Mouse (Mus musculus): ENCODE results near the gene Lypd6b. TPM values are rescaled to one million over a fixed set of nuclear protein-coding genes. Genes with fewer than 3 reads are reported as not detected.

Gene Lypd6b
- polyA plus RNA-seq, 1 experiment from 2014 or later = 2.6 TPM

- no peaks in the 10 kb centered on the region for H3K4me1 ChIP-seq
- H3K4me2 ChIP-seq (replicated peaks) = no peak overlapping the region
- ATAC-seq (ENCODE audit: low FRiP score) = no peak
- no peak overlapping the region for H3K9ac ChIP-seq
- H3K9me3 ChIP-seq (replicated peaks) = no peaks in the 10 kb centered on the region
- no peak overlapping the region for H3K27ac ChIP-seq
- no peaks in the 10 kb centered on the region for H3K36me3 ChIP-seq
- H3K27me3 ChIP-seq = no peaks in the 10 kb centered on the region
- 38% methylated on average over 10 of the region's 12 CpGs for WGBS
- H3K4me3 ChIP-seq = no peak overlapping the region
These were observed 73.6 kb downstream of the Lypd6b start for GRCm38 (mm10) chr2:49860969-49861592.

GRCm38 (mm10) chr2:49861658-49862057 is 74.2 kb downstream of the Lypd6b start:
- no peak for ATAC-seq (ENCODE audit: low FRiP score)
- H3K9ac ChIP-seq = no peak overlapping the region

GRCm38 (mm10) chr2:49868116-49868858 is 80.8 kb downstream of the Lypd6b start:
- Histone ChIP-seq H3K9me3 (replicated peaks) (no peaks in the 10 kb centered on the region), H3K4me2 (replicated peaks) (no peak overlapping the region), H3K4me3 (no peak overlapping the region), H3K36me3 (no peaks in the 10 kb centered on the region), H3K4me1 (no peaks in the 10 kb centered on the region), H3K27ac (no peak overlapping the region), H3K9ac (no peak overlapping the region), H3K27me3 (no peaks in the 10 kb centered on the region)
- WGBS = 91% methylated on average over 9 of the region's 9 CpGs
- ATAC-seq (ENCODE audit: low FRiP score) = no peak

More at GRCm38 (mm10) chr2:49861658-49862057, 74.2 kb downstream of the Lypd6b start:
- Histone ChIP-seq H3K9me3 (replicated peaks) (no peaks in the 10 kb centered on the region), H3K27me3 (no peaks in the 10 kb centered on the region), H3K4me1 (no peaks in the 10 kb centered on the region), H3K27ac (no peak overlapping the region), H3K4me3 (no peak overlapping the region), H3K36me3 (no peaks in the 10 kb centered on the region), H3K4me2 (replicated peaks) (no peak overlapping the region)
- WGBS = 73% methylated on average over 8 of the region's 8 CpGs

GRCm38 (mm10) chr2:49869044-49869443 is 81.6 kb downstream of the Lypd6b start:
- Histone ChIP-seq H3K4me2 (replicated peaks) (no peak overlapping the region), H3K9me3 (replicated peaks) (no peaks in the 10 kb centered on the region), H3K4me3 (no peak overlapping the region), H3K36me3 (no peaks in the 10 kb centered on the region), H3K9ac (no peak overlapping the region), H3K27me3 (no peaks in the 10 kb centered on the region), H3K4me1 (no peaks in the 10 kb centered on the region), H3K27ac (no peak overlapping the region)
- no peak for ATAC-seq (ENCODE audit: low FRiP score)
- 70% methylated on average over 7 of the region's 7 CpGs for WGBS

GRCm38 (mm10) chr2:49869782-49870514 is 82.5 kb downstream of the Lypd6b start:
- H3K9me3 ChIP-seq (replicated peaks) = no peaks in the 10 kb centered on the region
- no peaks in the 10 kb centered on the region for H3K36me3 ChIP-seq
- H3K4me3 ChIP-seq = no peak overlapping the region
- H3K9ac ChIP-seq = no peak overlapping the region
- no peaks in the 10 kb centered on the region for H3K27me3 ChIP-seq
- 92% methylated on average over 10 of the region's 10 CpGs for WGBS
- no peak overlapping the region for H3K4me2 ChIP-seq (replicated peaks)
- H3K4me1 ChIP-seq = no peaks in the 10 kb centered on the region
- H3K27ac ChIP-seq = no peak overlapping the region
- no peak for ATAC-seq (ENCODE audit: low FRiP score)

- Histone ChIP-seq H3K4me1 (no peaks in the 10 kb centered on the region), H3K9ac (no peak overlapping the region), H3K4me3 (no peak overlapping the region), H3K36me3 (no peaks in the 10 kb centered on the region), H3K27me3 (no peaks in the 10 kb centered on the region), H3K9me3 (replicated peaks) (no peaks in the 10 kb centered on the region), H3K4me2 (replicated peaks) (no peak overlapping the region), H3K27ac (no peak overlapping the region)
- ATAC-seq (ENCODE audit: low FRiP score) = no peak
- 82% methylated on average over 1 of the region's 1 CpGs for WGBS
These were observed 83.5 kb downstream of the Lypd6b start for GRCm38 (mm10) chr2:49871012-49871411.

GRCm38 (mm10) chr2:49880507-49880906 is 93.0 kb downstream of the Lypd6b start:
- Histone ChIP-seq H3K36me3 (no peaks in the 10 kb centered on the region), H3K27ac (no peak overlapping the region), H3K4me2 (replicated peaks) (no peak overlapping the region), H3K27me3 (no peaks in the 10 kb centered on the region), H3K9ac (no peak overlapping the region), H3K9me3 (replicated peaks) (no peaks in the 10 kb centered on the region), H3K4me3 (no peak overlapping the region), H3K4me1 (0 out of 2 replicates have a peak, but pooled peaks cover 2% of the 10 kb centered on the region)
- WGBS = 78% methylated on average over 9 of the region's 9 CpGs
- ATAC-seq (ENCODE audit: low FRiP score) = no peak

GRCm38 (mm10) chr2:49881002-49881401 is 93.5 kb downstream of the Lypd6b start:
- H3K4me2 ChIP-seq (replicated peaks) = no peak overlapping the region
- WGBS = 94% methylated on average over 1 of the region's 1 CpGs
- H3K27ac ChIP-seq = no peak overlapping the region
- no peak overlapping the region for H3K4me3 ChIP-seq
- H3K4me1 ChIP-seq = 0 out of 2 replicates have a peak, but pooled peaks cover 2% of the 10 kb centered on the region
- H3K27me3 ChIP-seq = no peaks in the 10 kb centered on the region
- no peaks in the 10 kb centered on the region for H3K36me3 ChIP-seq
- ATAC-seq (ENCODE audit: low FRiP score) = no peak
- H3K9me3 ChIP-seq (replicated peaks) = no peaks in the 10 kb centered on the region
- no peak overlapping the region for H3K9ac ChIP-seq

- H3K36me3 ChIP-seq = no peaks in the 10 kb centered on the region
- H3K27me3 ChIP-seq = no peaks in the 10 kb centered on the region
- H3K9me3 ChIP-seq (replicated peaks) = no peaks in the 10 kb centered on the region
- no peak for ATAC-seq (ENCODE audit: low FRiP score)
- H3K9ac ChIP-seq = no peak overlapping the region
- WGBS = 86% methylated on average over 1 of the region's 1 CpGs
- H3K4me3 ChIP-seq = no peak overlapping the region
- no peak overlapping the region for H3K27ac ChIP-seq
- H3K4me1 ChIP-seq = peaks cover 4% of the 10 kb centered on the region; the same call in 1 of the 2 replicates
- H3K4me2 ChIP-seq (replicated peaks) = no peak overlapping the region
These were observed 95.0 kb downstream of the Lypd6b start for GRCm38 (mm10) chr2:49882461-49882860.

- Histone ChIP-seq H3K36me3 (no peaks in the 10 kb centered on the region), H3K4me1 (peaks cover 2% of the 10 kb centered on the region; the same call in 1 of the 2 replicates), H3K4me2 (replicated peaks) (no peak overlapping the region), H3K27ac (no peak overlapping the region), H3K27me3 (no peaks in the 10 kb centered on the region), H3K9me3 (replicated peaks) (no peaks in the 10 kb centered on the region), H3K9ac (no peak overlapping the region), H3K4me3 (no peak overlapping the region)
- no peak for ATAC-seq (ENCODE audit: low FRiP score)
- WGBS = 27% methylated on average over 3 of the region's 3 CpGs
These were observed 96.5 kb downstream of the Lypd6b start for GRCm38 (mm10) chr2:49883990-49884389.

GRCm38 (mm10) chr2:49886209-49886608 is 98.7 kb downstream of the Lypd6b start:
- ATAC-seq (ENCODE audit: low FRiP score) = no peak
- Histone ChIP-seq H3K4me1 (peaks cover 2% of the 10 kb centered on the region; the same call in 1 of the 2 replicates), H3K4me2 (replicated peaks) (no peak overlapping the region), H3K4me3 (no peak overlapping the region), H3K27me3 (no peaks in the 10 kb centered on the region), H3K9me3 (replicated peaks) (no peaks in the 10 kb centered on the region), H3K27ac (no peak overlapping the region), H3K36me3 (no peaks in the 10 kb centered on the region), H3K9ac (no peak overlapping the region)
- WGBS = 87% methylated on average over 4 of the region's 4 CpGs

GRCm38 (mm10) chr2:49888346-49888745 is 100.9 kb downstream of the Lypd6b start:
- Histone ChIP-seq H3K27me3 (no peaks in the 10 kb centered on the region), H3K36me3 (no peaks in the 10 kb centered on the region), H3K4me3 (no peak overlapping the region), H3K9ac (no peak overlapping the region), H3K4me2 (replicated peaks) (no peak overlapping the region), H3K4me1 (peaks cover 2% of the 10 kb centered on the region; the same call in 1 of the 2 replicates), H3K9me3 (replicated peaks) (no peaks in the 10 kb centered on the region), H3K27ac (no peak overlapping the region)
- no peak for ATAC-seq (ENCODE audit: low FRiP score)
- 68% methylated on average over 4 of the region's 4 CpGs for WGBS

Data from hindbrain, embryonic 12.5 days (tissue).